Mouse (Mus musculus) heart, postnatal 36 days (tissue): ENCODE data around the gene Galr3. TPM values are rescaled to one million over a fixed set of nuclear protein-coding genes. Genes with fewer than 3 reads are reported as not detected.

ENCODE experiments used
- DNase-seq, 2 experiments: peaks; one replicate each; pipeline ENCODE4 v3.0.0; 2021 to 2022
- intact Hi-C: fragments of 180-260 bp; cut with DNase I; formaldehyde crosslinking; loops from one replicate; pipeline ENCODE4 v1.15.1; 2025
- microRNA-seq, 2 experiments: library from miRNA; unstranded; fragments of <30 nt; microRNA quantifications; one replicate each; pipeline ENCODE4 v1.2.0; 2021; ENCODE audit warnings: borderline number of aligned reads in 2 of 2
- total RNA-seq, 2 experiments: library from RNA; stranded (reverse); gene quantifications; 2 replicates each; pipeline ENCODE4 v1.2.3; 2021

Galr3 gene
- total RNA-seq, 2 experiments from 2014 or later: not detected

GRCm38 (mm10) chr15:79092284-79092683 is 50.6 kb downstream of the Galr3 start:
- intact Hi-C loops: loop anchor here (2.0 kb wide), 1 partner anchor 35 kb away; no protein-coding TSS in a partner anchor
- no peak for DNase-seq

Small RNA genes within 50 kb of the gene (microRNA-seq; reads per million reads assigned to microRNA genes)
- 0 to 3.4 reads per million in 2 experiments for gene Mir6956

Other genes starting within 250 kb of the Galr3 start
- gene Card10, start 238.8 kb upstream of the Galr3 start, total RNA-seq: 10 to 100 TPM; 15.4 to 19.0 TPM
- gene Cdc42ep1, start 199.3 kb upstream of the Galr3 start, total RNA-seq: 10 to 100 TPM; 37.6 to 47.6 TPM
- under 1 TPM in 1 of 2 experiments, not detected in 1; 0.56 TPM for gene Lgals2, start 186.4 kb upstream of the Galr3 start, total RNA-seq
- gene Gga1, start 164.7 kb upstream of the Galr3 start, total RNA-seq: 10 to 100 TPM; 40.3 to 43.2 TPM
- not detected for gene Gm49510, start 142.2 kb upstream of the Galr3 start, total RNA-seq
- gene Sh3bp1, start 142.1 kb upstream of the Galr3 start, total RNA-seq: 1 to 10 TPM; 5.8 to 6.5 TPM
- gene Pdxp, start 128.0 kb upstream of the Galr3 start, total RNA-seq: under 1 TPM; 0.60 to 0.78 TPM
- 100 to 1,000 TPM; 180 to 208 TPM for gene Lgals1, start 115.2 kb upstream of the Galr3 start, total RNA-seq
- 10 to 100 TPM; 14.2 to 16.2 TPM for gene Nol12, start 107.0 kb upstream of the Galr3 start, total RNA-seq
- 10 to 100 TPM; 36.7 to 40.3 TPM for gene Triobp, start 94.2 kb upstream of the Galr3 start, total RNA-seq
- 100 to 1,000 TPM in 1 of 2 experiments, 10 to 100 TPM in 1; 79.2 to 117 TPM for gene H1f0, start 13.4 kb upstream of the Galr3 start, total RNA-seq
- gene Ankrd54, start 21.0 kb downstream of the Galr3 start, total RNA-seq: 1 to 10 TPM; 7.7 to 8.1 TPM
- 10 to 100 TPM; 71.6 to 72.7 TPM for gene Eif3l, start 33.3 kb downstream of the Galr3 start, total RNA-seq
- gene Micall1, start 67.0 kb downstream of the Galr3 start, total RNA-seq: 10 to 100 TPM; 39.0 to 50.1 TPM
- gene Polr2f, start 99.1 kb downstream of the Galr3 start, total RNA-seq: 100 to 1,000 TPM; 132 to 146 TPM
- gene 1700088E04Rik, start 99.4 kb downstream of the Galr3 start, total RNA-seq: 1 to 10 TPM; 1.3 to 2.8 TPM
- 1 to 10 TPM; 1.4 to 1.6 TPM for gene Sox10, start 123.4 kb downstream of the Galr3 start, total RNA-seq
- 10 to 100 TPM; 22.4 to 24.1 TPM for gene Pick1, start 187.3 kb downstream of the Galr3 start, total RNA-seq
- under 1 TPM; 0.89 to 0.95 TPM for gene Gm49486, start 187.5 kb downstream of the Galr3 start, total RNA-seq
- under 1 TPM; 0.53 to 0.62 TPM for gene Slc16a8, start 212.9 kb downstream of the Galr3 start, total RNA-seq
- under 1 TPM in 1 of 2 experiments, not detected in 1; 0.50 TPM for gene Baiap2l2, start 243.7 kb downstream of the Galr3 start, total RNA-seq